Mouse (Mus musculus) megakaryocyte, embryonic 14.5 days (primary cell): ENCODE data around the gene Abhd12. TPM values are rescaled to one million over a fixed set of nuclear protein-coding genes. Genes with fewer than 3 reads are reported as not detected.

Source experiments
- H3K27me3 ChIP-seq: replicated peaks from 2 replicates; pipeline ENCODE3; 2012; ENCODE audit warnings: inconsistent platforms
- H3K36me3 ChIP-seq: replicated peaks from 2 replicates; pipeline ENCODE3; 2012; ENCODE audit warnings: low read length, inconsistent platforms, mixed read lengths
- H3K4me1 ChIP-seq: 2 replicates; pipeline ENCODE4 v1.6.1; 2012; ENCODE audit warnings: inconsistent platforms
- H3K4me3 ChIP-seq: replicated peaks from 2 replicates; pipeline ENCODE3; 2012; ENCODE audit warnings: moderate library complexity, mild to moderate bottlenecking, inconsistent platforms
- H3K9me3 ChIP-seq: 2 replicates; pipeline ENCODE4 v1.6.1; 2012; ENCODE audit warnings: inconsistent platforms
- FLI1 ChIP-seq: IDR thresholded peaks from 2 replicates; pipeline ENCODE4 v1.6.1; 2012; ENCODE audit warnings: low read length, inconsistent platforms, mixed read lengths
- GATA1 ChIP-seq: IDR thresholded peaks from 3 replicates; pipeline ENCODE4 v1.6.1; 2012; ENCODE audit warnings: mixed read lengths, low read length, inconsistent platforms, borderline replicate concordance
- polyA plus RNA-seq: library from polyadenylated mRNA; stranded (reverse); fragments of >175 nt; gene quantifications from 2 replicates; pipeline ENCODE4 v1.2.3, GENCODE M21; 2012; ENCODE audit warnings: low replicate concordance; ENCODE audit not compliant: insufficient read depth

Gene Abhd12
- polyA plus RNA-seq, 1 experiment = 139 TPM

GRCm38 (mm10) chr2:150930806-150931205 lies 26.3 kb upstream of the Abhd12 start:
- H3K4me3 ChIP-seq = no peak overlapping the region
- TF ChIP-seq GATA1 (no peak), FLI1 (no peak)
- no peaks in the 10 kb centered on the region for H3K9me3 ChIP-seq
- H3K27me3 ChIP-seq = no peaks in the 10 kb centered on the region
- H3K36me3 ChIP-seq = peaks cover 86% of the 10 kb centered on the region
- peaks cover 39% of the 10 kb centered on the region for H3K4me1 ChIP-seq

- peaks cover 27% of the 10 kb centered on the region for H3K4me1 ChIP-seq
- H3K4me3 ChIP-seq = no peak overlapping the region
- H3K27me3 ChIP-seq = no peaks in the 10 kb centered on the region
- H3K36me3 ChIP-seq = peaks cover 75% of the 10 kb centered on the region
- no peaks in the 10 kb centered on the region for H3K9me3 ChIP-seq
- TF ChIP-seq FLI1 (no peak), GATA1 (no peak)
These were observed 24.6 kb upstream of the Abhd12 start for GRCm38 (mm10) chr2:150929156-150929555.

- Histone ChIP-seq H3K9me3 (no peaks in the 10 kb centered on the region), H3K4me3 (no peak overlapping the region), H3K27me3 (no peaks in the 10 kb centered on the region), H3K4me1 (peaks cover 18% of the 10 kb centered on the region), H3K36me3 (peaks cover 66% of the 10 kb centered on the region)
- TF ChIP-seq GATA1 (no peak), FLI1 (no peak)
These were observed 22.6 kb upstream of the Abhd12 start for GRCm38 (mm10) chr2:150927038-150927720.

GRCm38 (mm10) chr2:150923505-150923904 lies 19.0 kb upstream of the Abhd12 start:
- no peaks in the 10 kb centered on the region for H3K9me3 ChIP-seq
- H3K4me1 ChIP-seq = peaks cover 17% of the 10 kb centered on the region
- peaks cover 49% of the 10 kb centered on the region for H3K36me3 ChIP-seq
- TF ChIP-seq FLI1 = no peak
- H3K4me3 ChIP-seq = no peak overlapping the region
- H3K27me3 ChIP-seq = no peaks in the 10 kb centered on the region

- Histone ChIP-seq H3K36me3 (peaks cover 51% of the 10 kb centered on the region), H3K4me1 (peaks cover 17% of the 10 kb centered on the region), H3K9me3 (no peaks in the 10 kb centered on the region), H3K4me3 (no peak overlapping the region), H3K27me3 (no peaks in the 10 kb centered on the region)
- no peak for TF ChIP-seq FLI1
- no peak for TF ChIP-seq GATA1
These were observed 18.5 kb upstream of the Abhd12 start for GRCm38 (mm10) chr2:150923026-150923425.

- Histone ChIP-seq H3K4me1 (peaks cover 14% of the 10 kb centered on the region), H3K36me3 (peaks cover 51% of the 10 kb centered on the region), H3K27me3 (no peaks in the 10 kb centered on the region), H3K9me3 (no peaks in the 10 kb centered on the region), H3K4me3 (no peak overlapping the region)
- TF ChIP-seq FLI1 (no peak), GATA1 (no peak)
These were observed 17.6 kb upstream of the Abhd12 start for GRCm38 (mm10) chr2:150922165-150922564.

- H3K36me3 ChIP-seq = peaks cover 50% of the 10 kb centered on the region
- TF ChIP-seq FLI1 = no peak
- H3K4me3 ChIP-seq = no peak overlapping the region
These were observed 17.2 kb upstream of the Abhd12 start for GRCm38 (mm10) chr2:150921697-150922096.

GRCm38 (mm10) chr2:150920543-150920942 lies 16.0 kb upstream of the Abhd12 start:
- Histone ChIP-seq H3K27me3 (no peaks in the 10 kb centered on the region), H3K4me3 (no peak overlapping the region), H3K9me3 (no peaks in the 10 kb centered on the region), H3K4me1 (peaks cover 16% of the 10 kb centered on the region), H3K36me3 (peaks cover 47% of the 10 kb centered on the region)
- no peak for TF ChIP-seq FLI1
- no peak for TF ChIP-seq GATA1

More at GRCm38 (mm10) chr2:150921697-150922096, 17.2 kb upstream of the Abhd12 start:
- Histone ChIP-seq H3K9me3 (no peaks in the 10 kb centered on the region), H3K27me3 (no peaks in the 10 kb centered on the region), H3K4me1 (peaks cover 12% of the 10 kb centered on the region)

- peaks cover 43% of the 10 kb centered on the region for H3K36me3 ChIP-seq
- H3K4me3 ChIP-seq = no peak overlapping the region
- no peaks in the 10 kb centered on the region for H3K9me3 ChIP-seq
- no peaks in the 10 kb centered on the region for H3K27me3 ChIP-seq
- TF ChIP-seq GATA1 = no peak
- no peak for TF ChIP-seq FLI1
- peaks cover 25% of the 10 kb centered on the region for H3K4me1 ChIP-seq
These were observed 14.2 kb upstream of the Abhd12 start for GRCm38 (mm10) chr2:150918720-150919119.

- H3K9me3 ChIP-seq = no peaks in the 10 kb centered on the region
- no peak overlapping the region for H3K4me3 ChIP-seq
- H3K4me1 ChIP-seq = peaks cover 34% of the 10 kb centered on the region
- H3K27me3 ChIP-seq = no peaks in the 10 kb centered on the region
- H3K36me3 ChIP-seq = peaks cover 31% of the 10 kb centered on the region
- no peak for TF ChIP-seq FLI1
- no peak for TF ChIP-seq GATA1
These were observed 11.2 kb upstream of the Abhd12 start for GRCm38 (mm10) chr2:150915786-150916185.
